Mouse (Mus musculus): Measurements from ENCODE around the gene Slco3a1.

The Slco3a1 gene

GRCm38 (mm10) chr7:74286531-74286930 lies 268.0 kb downstream of the Slco3a1 start:
- H3K36me3 ChIP-seq (ENCODE audit: insufficient read depth, low read length) = no peaks in the 10 kb centered on the region
- TF ChIP-seq POU5F1 (IDR thresholded peaks at IDR 0.05; ENCODE audit: borderline replicate concordance, low read length) (no peak), NANOG (IDR thresholded peaks at IDR 0.05; ENCODE audit: borderline replicate concordance, low read length) (no peak), CTCF (conservative IDR thresholded peaks at IDR 0.05; ENCODE audit: low read length) (no peak)
- H3K4me3 ChIP-seq (replicated peaks; ENCODE audit: low read length) = no peak overlapping the region
- no peaks in the 10 kb centered on the region for H3K9me3 ChIP-seq (ENCODE audit: low read length)
- no peaks in the 10 kb centered on the region for H3K4me1 ChIP-seq (replicated peaks; ENCODE audit: low read depth, low read length)
- no peaks in the 10 kb centered on the region for H3K27me3 ChIP-seq (ENCODE audit: insufficient read depth, low read length)

- Histone ChIP-seq H3K9me3 (ENCODE audit: low read length) (no peaks in the 10 kb centered on the region), H3K4me3 (replicated peaks; ENCODE audit: low read length) (no peak overlapping the region), H3K36me3 (ENCODE audit: insufficient read depth, low read length) (no peaks in the 10 kb centered on the region), H3K4me1 (replicated peaks; ENCODE audit: low read depth, low read length) (no peaks in the 10 kb centered on the region), H3K27me3 (ENCODE audit: insufficient read depth, low read length) (no peaks in the 10 kb centered on the region)
- TF ChIP-seq NANOG (IDR thresholded peaks at IDR 0.05; ENCODE audit: borderline replicate concordance, low read length) (no peak), CTCF (conservative IDR thresholded peaks at IDR 0.05; ENCODE audit: low read length) (no peak), POU5F1 (IDR thresholded peaks at IDR 0.05; ENCODE audit: borderline replicate concordance, low read length) (no peak)
Measured at GRCm38 (mm10) chr7:74280371-74280770, 274.2 kb downstream of the Slco3a1 start.

- H3K27me3 ChIP-seq (ENCODE audit: insufficient read depth, low read length) = no peaks in the 10 kb centered on the region
- no peaks in the 10 kb centered on the region for H3K36me3 ChIP-seq (ENCODE audit: insufficient read depth, low read length)
- no peaks in the 10 kb centered on the region for H3K4me1 ChIP-seq (replicated peaks; ENCODE audit: low read depth, low read length)
Measured at GRCm38 (mm10) chr7:74279356-74279755, 275.2 kb downstream of the Slco3a1 start.

GRCm38 (mm10) chr7:74270089-74270394 lies 284.5 kb downstream of the Slco3a1 start:
- H3K9me3 ChIP-seq (ENCODE audit: low read length) = no peaks in the 10 kb centered on the region

More at GRCm38 (mm10) chr7:74279356-74279755, 275.2 kb downstream of the Slco3a1 start:
- no peak overlapping the region for H3K4me3 ChIP-seq (replicated peaks; ENCODE audit: low read length)
- H3K9me3 ChIP-seq (ENCODE audit: low read length) = no peaks in the 10 kb centered on the region
- no peak for TF ChIP-seq NANOG (IDR thresholded peaks at IDR 0.05; ENCODE audit: borderline replicate concordance, low read length)
- TF ChIP-seq CTCF (conservative IDR thresholded peaks at IDR 0.05; ENCODE audit: low read length) = no peak
- TF ChIP-seq POU5F1 (IDR thresholded peaks at IDR 0.05; ENCODE audit: borderline replicate concordance, low read length) = no peak

GRCm38 (mm10) chr7:74269283-74270088 lies 285.1 kb downstream of the Slco3a1 start:
- Histone ChIP-seq H3K4me3 (replicated peaks; ENCODE audit: low read length) (no peak overlapping the region), H3K4me1 (replicated peaks; ENCODE audit: low read depth, low read length) (no peaks in the 10 kb centered on the region), H3K27me3 (ENCODE audit: insufficient read depth, low read length) (no peaks in the 10 kb centered on the region), H3K36me3 (ENCODE audit: insufficient read depth, low read length) (no peaks in the 10 kb centered on the region), H3K9me3 (ENCODE audit: low read length) (no peaks in the 10 kb centered on the region)
- TF ChIP-seq CTCF (conservative IDR thresholded peaks at IDR 0.05; ENCODE audit: low read length) = no peak
- no peak for TF ChIP-seq NANOG (IDR thresholded peaks at IDR 0.05; ENCODE audit: borderline replicate concordance, low read length)
- TF ChIP-seq POU5F1 (IDR thresholded peaks at IDR 0.05; ENCODE audit: borderline replicate concordance, low read length) = no peak

More at GRCm38 (mm10) chr7:74270089-74270394, 284.5 kb downstream of the Slco3a1 start:
- Histone ChIP-seq H3K4me3 (replicated peaks; ENCODE audit: low read length) (no peak overlapping the region), H3K27me3 (ENCODE audit: insufficient read depth, low read length) (no peaks in the 10 kb centered on the region), H3K36me3 (ENCODE audit: insufficient read depth, low read length) (no peaks in the 10 kb centered on the region), H3K4me1 (replicated peaks; ENCODE audit: low read depth, low read length) (no peaks in the 10 kb centered on the region)
- no peak for TF ChIP-seq CTCF (conservative IDR thresholded peaks at IDR 0.05; ENCODE audit: low read length)
- TF ChIP-seq POU5F1 (IDR thresholded peaks at IDR 0.05; ENCODE audit: borderline replicate concordance, low read length) = no peak
- TF ChIP-seq NANOG (IDR thresholded peaks at IDR 0.05; ENCODE audit: borderline replicate concordance, low read length) = no peak

GRCm38 (mm10) chr7:74266511-74267168 lies 287.9 kb downstream of the Slco3a1 start:
- H3K4me1 ChIP-seq (replicated peaks; ENCODE audit: low read depth, low read length) = no peaks in the 10 kb centered on the region
- H3K36me3 ChIP-seq (ENCODE audit: insufficient read depth, low read length) = no peaks in the 10 kb centered on the region
- H3K9me3 ChIP-seq (ENCODE audit: low read length) = no peaks in the 10 kb centered on the region
- TF ChIP-seq CTCF (conservative IDR thresholded peaks at IDR 0.05; ENCODE audit: low read length) (no peak), NANOG (IDR thresholded peaks at IDR 0.05; ENCODE audit: borderline replicate concordance, low read length) (no peak), POU5F1 (IDR thresholded peaks at IDR 0.05; ENCODE audit: borderline replicate concordance, low read length) (no peak)
- no peaks in the 10 kb centered on the region for H3K27me3 ChIP-seq (ENCODE audit: insufficient read depth, low read length)
- no peak overlapping the region for H3K4me3 ChIP-seq (replicated peaks; ENCODE audit: low read length)

GRCm38 (mm10) chr7:74256291-74256690 lies 298.3 kb downstream of the Slco3a1 start:
- Histone ChIP-seq H3K36me3 (ENCODE audit: insufficient read depth, low read length) (no peaks in the 10 kb centered on the region), H3K27me3 (ENCODE audit: insufficient read depth, low read length) (no peaks in the 10 kb centered on the region), H3K4me1 (replicated peaks; ENCODE audit: low read depth, low read length) (no peaks in the 10 kb centered on the region), H3K9me3 (ENCODE audit: low read length) (no peaks in the 10 kb centered on the region), H3K4me3 (replicated peaks; ENCODE audit: low read length) (no peak overlapping the region)
- TF ChIP-seq NANOG (IDR thresholded peaks at IDR 0.05; ENCODE audit: borderline replicate concordance, low read length) = no peak
- no peak for TF ChIP-seq POU5F1 (IDR thresholded peaks at IDR 0.05; ENCODE audit: borderline replicate concordance, low read length)
- no peak for TF ChIP-seq CTCF (conservative IDR thresholded peaks at IDR 0.05; ENCODE audit: low read length)

- Histone ChIP-seq H3K27me3 (ENCODE audit: insufficient read depth, low read length) (no peaks in the 10 kb centered on the region), H3K4me1 (replicated peaks; ENCODE audit: low read depth, low read length) (no peaks in the 10 kb centered on the region), H3K4me3 (replicated peaks; ENCODE audit: low read length) (no peak overlapping the region), H3K36me3 (ENCODE audit: insufficient read depth, low read length) (no peaks in the 10 kb centered on the region), H3K9me3 (ENCODE audit: low read length) (no peaks in the 10 kb centered on the region)
- TF ChIP-seq POU5F1 (IDR thresholded peaks at IDR 0.05; ENCODE audit: borderline replicate concordance, low read length) (no peak), CTCF (conservative IDR thresholded peaks at IDR 0.05; ENCODE audit: low read length) (no peak), NANOG (IDR thresholded peaks at IDR 0.05; ENCODE audit: borderline replicate concordance, low read length) (no peak)
Measured at GRCm38 (mm10) chr7:74252066-74252465, 302.5 kb downstream of the Slco3a1 start.

Data from E14TG2a.4 (cell line).